Mouse (Mus musculus): ENCODE measurements around the gene Echdc3. TPM values are rescaled to one million over a fixed set of nuclear protein-coding genes. Genes with fewer than 3 reads are reported as not detected.
A peak's percentile ranks its signal among the peaks of the same experiment; 100 is the strongest.

The Echdc3 gene
- polyA plus RNA-seq, 1 experiment from 2014 or later = 8.1 TPM

GRCm38 (mm10) chr2:6230865-6231264 lies 18.0 kb upstream of the Echdc3 start:
- Histone ChIP-seq H3K9ac (ENCODE audit: low read length) (no peak overlapping the region), H3K4me1 (replicated peaks; ENCODE audit: control insufficient read depth, insufficient read depth) (no peaks in the 10 kb centered on the region), H3K27me3 (ENCODE audit: control insufficient read depth, insufficient read depth, low read length) (no peaks in the 10 kb centered on the region), H3K4me3 (ENCODE audit: low read depth, low read length) (no peak overlapping the region), H3K36me3 (ENCODE audit: control insufficient read depth, insufficient read depth, low read length) (no peaks in the 10 kb centered on the region), H3K9me3 (ENCODE audit: control insufficient read depth, low read length) (no peaks in the 10 kb centered on the region), H3K27ac (replicated peaks) (no peak overlapping the region), H3K4me2 (replicated peaks; ENCODE audit: low read depth) (no peak overlapping the region)
- DNase-seq (ENCODE audit: low spot score) (no peak), ATAC-seq (ENCODE audit: low FRiP score, low TSS enrichment) (no peak)
- 53% methylated on average over 6 of the region's 6 CpGs for WGBS
- no peak for TF ChIP-seq CTCF (IDR thresholded peaks at IDR 0.05; ENCODE audit: low read depth)
- TF ChIP-seq EP300 (optimal IDR thresholded peaks at IDR 0.05) = no peak

GRCm38 (mm10) chr2:6229597-6230290 lies 16.9 kb upstream of the Echdc3 start:
- no peak overlapping the region for H3K27ac ChIP-seq (replicated peaks)
- no peaks in the 10 kb centered on the region for H3K27me3 ChIP-seq (ENCODE audit: control insufficient read depth, insufficient read depth, low read length)
- H3K4me3 ChIP-seq (ENCODE audit: low read depth, low read length) = no peak overlapping the region
- no peaks in the 10 kb centered on the region for H3K4me1 ChIP-seq (replicated peaks; ENCODE audit: control insufficient read depth, insufficient read depth)
- whole genome bisulfite sequencing = 68% methylated on average over 5 of the region's 5 CpGs
- DNase-seq (ENCODE audit: low spot score) (no peak), ATAC-seq (ENCODE audit: low FRiP score, low TSS enrichment) (no peak)
- no peaks in the 10 kb centered on the region for H3K36me3 ChIP-seq (ENCODE audit: control insufficient read depth, insufficient read depth, low read length)
- no peak overlapping the region for H3K9ac ChIP-seq (ENCODE audit: low read length)
- H3K4me2 ChIP-seq (replicated peaks; ENCODE audit: low read depth) = no peak overlapping the region
- TF ChIP-seq EP300 (optimal IDR thresholded peaks at IDR 0.05) (no peak), CTCF (IDR thresholded peaks at IDR 0.05; ENCODE audit: low read depth) (no peak)
- H3K9me3 ChIP-seq (ENCODE audit: control insufficient read depth, low read length) = no peaks in the 10 kb centered on the region

GRCm38 (mm10) chr2:6227059-6227445 lies 14.2 kb upstream of the Echdc3 start:
- no peak overlapping the region for H3K27ac ChIP-seq (replicated peaks)

GRCm38 (mm10) chr2:6226361-6227058 lies 13.7 kb upstream of the Echdc3 start:
- H3K4me1 ChIP-seq (replicated peaks; ENCODE audit: control insufficient read depth, insufficient read depth) = no peaks in the 10 kb centered on the region
- no peak for DNase-seq (ENCODE audit: low spot score)
- TF ChIP-seq EP300 (optimal IDR thresholded peaks at IDR 0.05) (no peak), CTCF (IDR thresholded peaks at IDR 0.05; ENCODE audit: low read depth) (no peak)

More at GRCm38 (mm10) chr2:6227059-6227445, 14.2 kb upstream of the Echdc3 start:
- Histone ChIP-seq H3K9me3 (ENCODE audit: control insufficient read depth, low read length) (no peaks in the 10 kb centered on the region), H3K4me3 (ENCODE audit: low read depth, low read length) (no peak overlapping the region), H3K4me1 (replicated peaks; ENCODE audit: control insufficient read depth, insufficient read depth) (no peaks in the 10 kb centered on the region), H3K36me3 (ENCODE audit: control insufficient read depth, insufficient read depth, low read length) (no peaks in the 10 kb centered on the region), H3K9ac (ENCODE audit: low read length) (no peak overlapping the region), H3K4me2 (replicated peaks; ENCODE audit: low read depth) (no peak overlapping the region), H3K27me3 (ENCODE audit: control insufficient read depth, insufficient read depth, low read length) (no peaks in the 10 kb centered on the region)
- ATAC-seq (ENCODE audit: low FRiP score, low TSS enrichment) (no peak), DNase-seq (ENCODE audit: low spot score) (no peak)
- TF ChIP-seq EP300 (optimal IDR thresholded peaks at IDR 0.05) (no peak), CTCF (IDR thresholded peaks at IDR 0.05; ENCODE audit: low read depth) (no peak)
- 80% methylated on average over 7 of the region's 7 CpGs for WGBS

GRCm38 (mm10) chr2:6220141-6220805 lies 7.4 kb upstream of the Echdc3 start:
- DNase-seq (ENCODE audit: low spot score) = peak; percentile 76
- H3K4me3 ChIP-seq (ENCODE audit: low read depth, low read length) = no peak overlapping the region
- H3K9me3 ChIP-seq (ENCODE audit: control insufficient read depth, low read length) = no peaks in the 10 kb centered on the region
- no peak overlapping the region for H3K27ac ChIP-seq (replicated peaks)
- no peaks in the 10 kb centered on the region for H3K36me3 ChIP-seq (ENCODE audit: control insufficient read depth, insufficient read depth, low read length)
- H3K27me3 ChIP-seq (ENCODE audit: control insufficient read depth, insufficient read depth, low read length) = no peaks in the 10 kb centered on the region
- H3K4me2 ChIP-seq (replicated peaks; ENCODE audit: low read depth) = no peak overlapping the region
- peak; percentile 99 for TF ChIP-seq CTCF (IDR thresholded peaks at IDR 0.05; ENCODE audit: low read depth)
- no peak for TF ChIP-seq EP300 (optimal IDR thresholded peaks at IDR 0.05)
- WGBS = 13% methylated on average over 4 of the region's 4 CpGs
- no peak overlapping the region for H3K9ac ChIP-seq (ENCODE audit: low read length)
- no peaks in the 10 kb centered on the region for H3K4me1 ChIP-seq (replicated peaks; ENCODE audit: control insufficient read depth, insufficient read depth)
- peak; percentile 89 for ATAC-seq (ENCODE audit: low FRiP score, low TSS enrichment)

More at GRCm38 (mm10) chr2:6226361-6227058, 13.7 kb upstream of the Echdc3 start:
- Histone ChIP-seq H3K9ac (ENCODE audit: low read length) (no peak overlapping the region), H3K27me3 (ENCODE audit: control insufficient read depth, insufficient read depth, low read length) (no peaks in the 10 kb centered on the region), H3K4me3 (ENCODE audit: low read depth, low read length) (no peak overlapping the region), H3K36me3 (ENCODE audit: control insufficient read depth, insufficient read depth, low read length) (no peaks in the 10 kb centered on the region), H3K4me2 (replicated peaks; ENCODE audit: low read depth) (no peak overlapping the region), H3K9me3 (ENCODE audit: control insufficient read depth, low read length) (no peaks in the 10 kb centered on the region), H3K27ac (replicated peaks) (no peak overlapping the region)
- WGBS = 68% methylated on average over 10 of the region's 10 CpGs
- ATAC-seq (ENCODE audit: low FRiP score, low TSS enrichment) = no peak

Measured in stomach, postnatal 0 days (tissue).